Mouse (Mus musculus): Measurements from ENCODE around the gene Arhgef12. TPM values are rescaled to one million over a fixed set of nuclear protein-coding genes. Genes with fewer than 3 reads are reported as not detected.

The Arhgef12 gene
- polyA plus RNA-seq, 1 experiment: 58.9 TPM

GRCm38 (mm10) chr9:43071741-43072140 is 35.3 kb downstream of the Arhgef12 start:
- H3K4me1 ChIP-seq (ENCODE audit: control insufficient read depth, insufficient read depth, insufficient read length, low read length): peaks cover 30% of the 10 kb centered on the region
- H3K4me3 ChIP-seq (ENCODE audit: insufficient read depth, low read depth, low read length): no peak overlapping the region

GRCm38 (mm10) chr9:43071176-43071575 is 35.9 kb downstream of the Arhgef12 start:
- no peak overlapping the region for H3K27ac ChIP-seq (replicated peaks; ENCODE audit: low read depth, low read length)
- H3K4me3 ChIP-seq (ENCODE audit: insufficient read depth, low read depth, low read length): no peak overlapping the region
- peaks cover 27% of the 10 kb centered on the region for H3K4me1 ChIP-seq (ENCODE audit: control insufficient read depth, insufficient read depth, insufficient read length, low read length)

More at GRCm38 (mm10) chr9:43071741-43072140, 35.3 kb downstream of the Arhgef12 start:
- H3K27ac ChIP-seq (replicated peaks; ENCODE audit: low read depth, low read length): no peak overlapping the region

GRCm38 (mm10) chr9:43070566-43070965 is 36.5 kb downstream of the Arhgef12 start:
- Histone ChIP-seq H3K27ac (replicated peaks; ENCODE audit: low read depth, low read length) (no peak overlapping the region), H3K4me3 (ENCODE audit: insufficient read depth, low read depth, low read length) (no peak overlapping the region), H3K4me1 (ENCODE audit: control insufficient read depth, insufficient read depth, insufficient read length, low read length) (peaks cover 25% of the 10 kb centered on the region)

- Histone ChIP-seq H3K4me1 (ENCODE audit: control insufficient read depth, insufficient read depth, insufficient read length, low read length) (peaks cover 22% of the 10 kb centered on the region), H3K27ac (replicated peaks; ENCODE audit: low read depth, low read length) (no peak overlapping the region), H3K4me3 (ENCODE audit: insufficient read depth, low read depth, low read length) (no peak overlapping the region)
Observed at GRCm38 (mm10) chr9:43070153-43070552, 36.9 kb downstream of the Arhgef12 start.

- Histone ChIP-seq H3K4me1 (ENCODE audit: control insufficient read depth, insufficient read depth, insufficient read length, low read length) (peaks cover 22% of the 10 kb centered on the region), H3K4me3 (ENCODE audit: insufficient read depth, low read depth, low read length) (no peak overlapping the region), H3K27ac (replicated peaks; ENCODE audit: low read depth, low read length) (no peak overlapping the region)
Observed at GRCm38 (mm10) chr9:43067896-43068295, 39.1 kb downstream of the Arhgef12 start.

GRCm38 (mm10) chr9:43065231-43065630 is 41.8 kb downstream of the Arhgef12 start:
- no peak overlapping the region for H3K4me3 ChIP-seq (ENCODE audit: insufficient read depth, low read depth, low read length)
- no peak overlapping the region for H3K27ac ChIP-seq (replicated peaks; ENCODE audit: low read depth, low read length)
- H3K4me1 ChIP-seq (ENCODE audit: control insufficient read depth, insufficient read depth, insufficient read length, low read length): peaks cover 18% of the 10 kb centered on the region

- Histone ChIP-seq H3K4me1 (ENCODE audit: control insufficient read depth, insufficient read depth, insufficient read length, low read length) (peaks cover 8% of the 10 kb centered on the region), H3K27ac (replicated peaks; ENCODE audit: low read depth, low read length) (no peak overlapping the region), H3K4me3 (ENCODE audit: insufficient read depth, low read depth, low read length) (no peak overlapping the region)
Observed at GRCm38 (mm10) chr9:43061545-43061944, 45.5 kb downstream of the Arhgef12 start.

- Histone ChIP-seq H3K4me1 (ENCODE audit: control insufficient read depth, insufficient read depth, insufficient read length, low read length) (peaks cover 5% of the 10 kb centered on the region; the same call in 1 of the 2 replicates), H3K27ac (replicated peaks; ENCODE audit: low read depth, low read length) (no peak overlapping the region), H3K4me3 (ENCODE audit: insufficient read depth, low read depth, low read length) (no peak overlapping the region)
Observed at GRCm38 (mm10) chr9:43050391-43050790, 56.6 kb downstream of the Arhgef12 start.

- Histone ChIP-seq H3K27ac (replicated peaks; ENCODE audit: low read depth, low read length) (peak overlapping the region; percentile 82), H3K4me3 (ENCODE audit: insufficient read depth, low read depth, low read length) (no peak overlapping the region), H3K4me1 (ENCODE audit: control insufficient read depth, insufficient read depth, insufficient read length, low read length) (peaks cover 17% of the 10 kb centered on the region)
Observed at GRCm38 (mm10) chr9:43044481-43044880, 62.6 kb downstream of the Arhgef12 start.

GRCm38 (mm10) chr9:43038466-43038865 is 68.6 kb downstream of the Arhgef12 start:
- Histone ChIP-seq H3K4me1 (ENCODE audit: control insufficient read depth, insufficient read depth, insufficient read length, low read length) (peaks cover 13% of the 10 kb centered on the region), H3K4me3 (ENCODE audit: insufficient read depth, low read depth, low read length) (no peak overlapping the region), H3K27ac (replicated peaks; ENCODE audit: low read depth, low read length) (no peak overlapping the region)

- no peak overlapping the region for H3K27ac ChIP-seq (replicated peaks; ENCODE audit: low read depth, low read length)
- H3K4me1 ChIP-seq (ENCODE audit: control insufficient read depth, insufficient read depth, insufficient read length, low read length): peaks cover 13% of the 10 kb centered on the region
- no peak overlapping the region for H3K4me3 ChIP-seq (ENCODE audit: insufficient read depth, low read depth, low read length)
Observed at GRCm38 (mm10) chr9:43035208-43035607, 71.8 kb downstream of the Arhgef12 start.

GRCm38 (mm10) chr9:43034273-43034672 is 72.8 kb downstream of the Arhgef12 start:
- peaks cover 13% of the 10 kb centered on the region for H3K4me1 ChIP-seq (ENCODE audit: control insufficient read depth, insufficient read depth, insufficient read length, low read length)
- no peak overlapping the region for H3K4me3 ChIP-seq (ENCODE audit: insufficient read depth, low read depth, low read length)
- no peak overlapping the region for H3K27ac ChIP-seq (replicated peaks; ENCODE audit: low read depth, low read length)

GRCm38 (mm10) chr9:43027757-43028156 is 79.3 kb downstream of the Arhgef12 start:
- H3K27ac ChIP-seq (replicated peaks; ENCODE audit: low read depth, low read length): no peak overlapping the region

GRCm38 (mm10) chr9:43021515-43022251 is 85.4 kb downstream of the Arhgef12 start:
- Histone ChIP-seq H3K27ac (replicated peaks; ENCODE audit: low read depth, low read length) (no peak overlapping the region), H3K4me3 (ENCODE audit: insufficient read depth, low read depth, low read length) (no peak overlapping the region), H3K4me1 (ENCODE audit: control insufficient read depth, insufficient read depth, insufficient read length, low read length) (no peaks in the 10 kb centered on the region; the same call in 1 of the 2 replicates)

More at GRCm38 (mm10) chr9:43027757-43028156, 79.3 kb downstream of the Arhgef12 start:
- Histone ChIP-seq H3K4me3 (ENCODE audit: insufficient read depth, low read depth, low read length) (no peak overlapping the region), H3K4me1 (ENCODE audit: control insufficient read depth, insufficient read depth, insufficient read length, low read length) (0 out of 2 replicates have a peak, but pooled peaks cover 2% of the 10 kb centered on the region)

GRCm38 (mm10) chr9:43019656-43020055 is 87.4 kb downstream of the Arhgef12 start:
- Histone ChIP-seq H3K4me1 (ENCODE audit: control insufficient read depth, insufficient read depth, insufficient read length, low read length) (no peaks in the 10 kb centered on the region; the same call in 1 of the 2 replicates), H3K4me3 (ENCODE audit: insufficient read depth, low read depth, low read length) (no peak overlapping the region), H3K27ac (replicated peaks; ENCODE audit: low read depth, low read length) (no peak overlapping the region)

- Histone ChIP-seq H3K4me1 (ENCODE audit: control insufficient read depth, insufficient read depth, insufficient read length, low read length) (no peaks in the 10 kb centered on the region; the same call in 1 of the 2 replicates), H3K27ac (replicated peaks; ENCODE audit: low read depth, low read length) (no peak overlapping the region)
Observed at GRCm38 (mm10) chr9:43015786-43016185, 91.3 kb downstream of the Arhgef12 start.

More at GRCm38 (mm10) chr9:43015786-43016185, 91.3 kb downstream of the Arhgef12 start:
- no peak overlapping the region for H3K4me3 ChIP-seq (ENCODE audit: insufficient read depth, low read depth, low read length)
